Mouse (Mus musculus) spleen, adult 2 months (tissue): ENCODE data around the gene Ctsq. TPM values are rescaled to one million over a fixed set of nuclear protein-coding genes. Genes with fewer than 3 reads are reported as not detected.
"Not testable (repeated sequence)": the region's sequence is repeated elsewhere in the genome, so short reads cannot be mapped to it uniquely, and the experiment has no call there.

Experiments used
- DNase-seq, 2 experiments: peaks; one replicate each; pipeline versions ENCODE4 v3.0.0 to v3.0.0-alpha.2; 2012 to 2021; ENCODE audit warnings: low spot score in 2 of 2, low read depth in 1 of 2
- H3K27ac ChIP-seq: fragments of 200-500 bp; 2 replicates; pipeline ENCODE4 v1.5.1; 2012; ENCODE audit warnings: low read length, inconsistent platforms; ENCODE audit not compliant: insufficient read depth
- H3K27me3 ChIP-seq: fragments of 200-500 bp; 2 replicates; pipeline ENCODE4 v1.6.1; 2012; ENCODE audit warnings: mild to moderate bottlenecking, moderate library complexity, low read length, inconsistent platforms; ENCODE audit not compliant: control insufficient read depth, insufficient read depth
- H3K36me3 ChIP-seq: fragments of 200-500 bp; 2 replicates; pipeline ENCODE4 v1.6.1; 2012; ENCODE audit warnings: mild to moderate bottlenecking, low read length, inconsistent platforms; ENCODE audit not compliant: control insufficient read depth, insufficient read depth
- H3K4me1 ChIP-seq: fragments of 200-500 bp; 2 replicates; pipeline ENCODE4 v1.6.1; 2011; ENCODE audit warnings: inconsistent platforms; ENCODE audit not compliant: control insufficient read depth, insufficient read depth, insufficient read length
- H3K4me3 ChIP-seq: fragments of 200-500 bp; 2 replicates; pipeline ENCODE4 v1.5.1; 2011; ENCODE audit warnings: mild to moderate bottlenecking, inconsistent platforms; ENCODE audit not compliant: insufficient read depth, insufficient read length; ENCODE audit errors: extremely low read depth
- CTCF ChIP-seq: fragments of 200-500 bp; IDR thresholded peaks from 2 replicates; pipeline ENCODE4 v1.5.1; 2011; ENCODE audit warnings: mild to moderate bottlenecking, inconsistent platforms; ENCODE audit not compliant: insufficient read depth, insufficient read length, insufficient replicate concordance; ENCODE audit errors: extremely low read depth
- POLR2A ChIP-seq: fragments of 200-500 bp; IDR thresholded peaks from 2 replicates; pipeline ENCODE4 v1.6.1; 2011; ENCODE audit warnings: low read depth, low read length, inconsistent platforms
- WGBS: fragments of 180-500 bp; shearing (Covaris S2); methylation state at CpG from one replicate; pipeline ENCODE4 v1.1.7; 2018; 5-methylcytosine and 5-hydroxymethylcytosine counted together
- polyA plus RNA-seq: library from polyadenylated mRNA; depleted of rRNA; stranded (reverse); fragments of >200 nt; gene quantifications from 2 replicates; pipeline ENCODE4 v1.2.3, GENCODE M21; 2012; rRNA removed

Gene Ctsq
- polyA plus RNA-seq, result not detected in 2 replicates

DNA sequence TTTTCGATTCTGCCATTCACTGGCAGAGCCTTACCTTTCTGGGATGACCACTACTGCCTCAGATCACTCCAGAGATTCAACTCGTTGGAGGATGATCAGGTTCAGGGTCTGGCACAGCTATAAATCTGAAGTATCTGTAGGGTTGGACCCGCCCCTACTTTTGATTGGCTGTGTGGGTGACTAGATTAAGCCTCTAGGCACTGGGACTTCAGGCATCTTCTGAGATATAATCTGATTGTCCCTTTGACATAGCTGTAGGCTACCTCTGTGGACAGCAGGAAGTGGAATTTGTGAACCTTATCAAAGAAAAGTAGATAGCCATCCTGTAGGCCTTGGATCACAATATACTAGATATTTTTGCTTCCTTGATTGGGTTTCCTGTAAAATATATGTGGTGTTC is at the start of gene Ctsq:
Ctsq (minus strand) TSS at position 101 of the 400 bp plus-strand sequence.
- 49% methylated on average over 3 of the region's 3 CpGs for WGBS
- H3K4me3 ChIP-seq, result no peak within 1 kb of the TSS
- no peak for TF ChIP-seq CTCF
- no peak for TF ChIP-seq POLR2A
- H3K4me1 ChIP-seq, result no peaks in the 10 kb centered on the region
- no peaks in the 10 kb centered on the region for H3K27me3 ChIP-seq
- H3K27ac ChIP-seq, result no peak within 1 kb of the TSS
- H3K36me3 ChIP-seq, result no peaks in the 10 kb centered on the region
- DNase-seq, result no peak

DNA sequence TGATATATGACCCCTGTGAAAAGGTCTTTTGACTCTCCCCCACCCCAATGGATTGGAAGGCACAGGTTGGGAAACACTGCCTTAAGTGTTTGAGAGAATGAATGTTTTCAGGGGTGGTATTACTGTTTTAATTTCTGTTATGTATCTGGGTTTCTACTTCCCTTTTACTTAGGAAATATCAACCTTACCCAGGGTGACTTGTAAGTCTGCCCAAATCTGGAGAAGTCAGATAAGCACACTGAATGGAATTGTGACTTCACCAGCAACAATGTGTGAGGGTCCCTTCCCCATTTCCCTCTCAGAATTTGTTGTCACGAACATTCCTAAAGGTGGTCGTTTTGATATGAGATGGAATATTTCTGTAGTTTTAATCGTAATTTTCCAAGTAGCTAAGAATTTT is 17.6 kb downstream of the Ctsq start:
- Histone ChIP-seq H3K4me3 (no peak overlapping the region), H3K27me3 (no peaks in the 10 kb centered on the region), H3K27ac (no peak overlapping the region), H3K4me1 (no peaks in the 10 kb centered on the region), H3K36me3 (no peaks in the 10 kb centered on the region)
- DNase-seq, result no peak
- 21% methylated on average over 3 of the region's 3 CpGs for WGBS
- no peak for TF ChIP-seq POLR2A
- TF ChIP-seq CTCF, result no peak

DNA sequence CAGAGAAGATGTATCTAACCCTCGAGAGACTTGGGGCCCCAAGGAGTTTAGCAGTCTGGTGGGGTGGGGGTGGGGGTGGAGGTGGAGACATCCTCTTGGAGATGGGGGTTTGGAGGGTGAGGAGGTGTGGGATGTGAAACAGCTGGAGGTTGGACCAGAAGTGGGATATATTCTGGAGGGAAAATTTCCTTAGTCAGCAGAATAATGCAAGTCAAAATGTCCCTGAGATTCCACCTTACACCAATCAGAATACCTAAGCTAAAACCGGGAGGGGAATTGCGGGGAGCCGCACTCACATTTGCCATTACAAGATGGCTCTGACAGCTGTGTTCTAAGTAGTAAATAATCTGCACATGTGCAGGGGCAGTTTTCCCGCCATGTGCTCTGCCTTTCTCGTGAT is 18.6 kb downstream of the Ctsq start:
- H3K27ac ChIP-seq, result no peak overlapping the region
- H3K36me3 ChIP-seq, result no peaks in the 10 kb centered on the region
- TF ChIP-seq CTCF, result no peak
- no peak for TF ChIP-seq POLR2A
- no peaks in the 10 kb centered on the region for H3K4me1 ChIP-seq
- WGBS, result 90% methylated on average over 6 of the region's 6 CpGs
- DNase-seq, result no peak
- H3K27me3 ChIP-seq, result no peaks in the 10 kb centered on the region
- no peak overlapping the region for H3K4me3 ChIP-seq

DNA sequence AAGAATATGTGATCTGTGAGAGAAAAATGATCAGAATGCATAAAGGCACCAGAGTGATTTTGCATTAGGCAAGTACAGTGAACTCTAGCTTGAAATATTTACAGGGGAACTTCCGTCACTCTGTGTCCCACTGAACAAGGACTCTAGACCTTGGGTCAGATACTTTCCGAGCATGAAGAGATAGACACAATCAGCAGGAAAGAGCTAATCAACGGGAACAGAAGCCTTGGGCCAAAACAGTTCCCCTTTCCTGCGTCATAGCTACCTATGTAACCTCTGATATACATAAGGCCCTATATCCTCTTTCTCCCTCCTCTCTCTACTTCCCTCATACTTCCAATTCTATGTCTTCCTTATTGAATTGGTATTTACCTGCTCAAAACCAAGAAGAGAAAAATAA is 30.3 kb downstream of the Ctsq start:
- WGBS, result 49% methylated on average over 4 of the region's 4 CpGs

DNA sequence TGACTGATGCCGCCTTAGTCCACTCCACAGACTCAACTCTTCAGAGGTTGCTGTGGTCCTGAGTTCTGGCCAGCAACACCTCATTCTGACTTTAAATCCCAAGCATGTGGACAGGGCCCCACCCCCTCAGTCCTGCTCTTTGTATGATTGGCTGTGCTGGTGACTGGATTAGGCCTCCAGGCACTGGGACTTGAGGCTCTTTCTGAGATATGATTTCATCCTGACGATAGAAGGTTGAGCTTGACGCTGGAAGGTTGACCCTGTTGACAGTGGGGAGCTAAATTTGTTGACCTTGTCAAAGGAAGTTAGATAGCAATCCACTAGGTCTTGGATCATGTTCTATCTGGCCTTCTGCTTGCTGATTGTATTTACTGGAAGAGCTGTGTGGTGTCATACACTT is 34.6 kb downstream of the Ctsq start, which contains the start of gene Ctsj:
Ctsj (minus strand) TSS at position 101 of the 400 bp plus-strand sequence.
- DNase-seq, result no peak
- no peaks in the 10 kb centered on the region for H3K36me3 ChIP-seq
- H3K4me1 ChIP-seq, result no peaks in the 10 kb centered on the region
- H3K27me3 ChIP-seq, result no peaks in the 10 kb centered on the region
- WGBS, result 74% methylated on average over 3 of the region's 3 CpGs
- TF ChIP-seq POLR2A (no peak), CTCF (no peak)
- H3K4me3 ChIP-seq, result no peak within 1 kb of the TSS
- no peak within 1 kb of the TSS for H3K27ac ChIP-seq

More for the DNA sequence above, 30.3 kb downstream of the Ctsq start:
- TF ChIP-seq CTCF (no peak), POLR2A (no peak)
- Histone ChIP-seq H3K36me3 (no peaks in the 10 kb centered on the region), H3K27me3 (no peaks in the 10 kb centered on the region), H3K4me3 (no peak overlapping the region), H3K4me1 (no peaks in the 10 kb centered on the region), H3K27ac (no peak overlapping the region)
- no peak for DNase-seq

GRCm38 (mm10) chr13:60997600-60997999 is 42.8 kb downstream of the Ctsq start:
- Histone ChIP-seq H3K27ac (no peak overlapping the region), H3K36me3 (no peaks in the 10 kb centered on the region), H3K4me1 (no peaks in the 10 kb centered on the region), H3K4me3 (no peak overlapping the region), H3K27me3 (no peaks in the 10 kb centered on the region)
- 37% methylated on average over 2 of the region's 2 CpGs for WGBS
- DNase-seq, result no peak
- no peak for TF ChIP-seq POLR2A
- TF ChIP-seq CTCF, result no peak

DNA sequence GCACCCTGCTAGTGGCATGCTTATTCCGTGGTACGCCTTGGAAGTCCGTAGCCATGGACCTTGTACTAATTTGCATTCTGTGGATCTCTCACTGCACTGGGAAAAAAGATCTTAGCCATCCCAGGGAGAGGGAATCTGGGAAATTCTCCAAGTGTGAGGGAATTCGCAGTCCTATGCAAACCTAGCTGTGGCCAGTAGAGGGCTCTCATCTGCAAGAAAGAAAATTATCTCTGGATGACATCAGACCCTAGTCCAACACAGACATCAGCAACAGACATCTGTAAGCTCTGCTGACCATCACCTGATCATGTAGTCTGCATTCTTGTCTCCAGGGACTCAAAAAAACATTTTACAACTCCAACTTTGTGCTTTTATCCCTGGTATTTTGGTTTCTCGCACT is 53.5 kb downstream of the Ctsq start:
- H3K27me3 ChIP-seq, H3K36me3 ChIP-seq, DNase-seq, H3K4me3 ChIP-seq, H3K4me1 ChIP-seq, H3K27ac ChIP-seq: not testable (repeated sequence)
- WGBS, result 97% methylated on average over 4 of the region's 5 CpGs

Other genes starting within 250 kb of the Ctsq start
- gene Ctsll3, start 237.8 kb downstream of the Ctsq start, polyA plus RNA-seq, result not detected in 2 replicates
- gene 4930486L24Rik, start 176.2 kb downstream of the Ctsq start, polyA plus RNA-seq, result 0.20 and 0.68 TPM in 2 replicates
- gene Gm49392, start 143.7 kb downstream of the Ctsq start, polyA plus RNA-seq, result 0.25 and 0.42 TPM in 2 replicates
- gene Ctla2b, start 143.2 kb downstream of the Ctsq start, polyA plus RNA-seq, result 2.2 and 2.8 TPM in 2 replicates
- gene Tpbpb, start 135.8 kb downstream of the Ctsq start, polyA plus RNA-seq, result not detected in 2 replicates
- gene Gm49393, start 105.0 kb downstream of the Ctsq start, polyA plus RNA-seq, result not detected in 2 replicates
- gene Gm49391, start 104.1 kb downstream of the Ctsq start, polyA plus RNA-seq, result 1.4 and 2.3 TPM in 2 replicates
- 12.0 and 13.4 TPM in 2 replicates for gene Ctla2a, start 104.0 kb downstream of the Ctsq start, polyA plus RNA-seq
- not detected in 2 replicates for gene Tpbpa, start 98.6 kb downstream of the Ctsq start, polyA plus RNA-seq
- not detected in 2 replicates for gene Ctsj, start 34.7 kb downstream of the Ctsq start, polyA plus RNA-seq
- gene Ctsr, start 123.6 kb upstream of the Ctsq start, polyA plus RNA-seq, result not detected in 2 replicates
- not detected in 2 replicates for gene Cts6, start 162.8 kb upstream of the Ctsq start, polyA plus RNA-seq
- not detected in 2 replicates for gene Cts8, start 214.7 kb upstream of the Ctsq start, polyA plus RNA-seq
- not detected in 2 replicates for gene Gm49398, start 248.2 kb upstream of the Ctsq start, polyA plus RNA-seq